ENCODE assay signal across 23 mouse cellular contexts in genomic region chr2:9897846-9898245, GRCm38 (mm10). TPM values are rescaled to one million over a fixed set of nuclear protein-coding genes. Genes with fewer than 3 reads are reported as not detected.
DNase-seq lines count a peak whose midpoint lies in the region; ATAC-seq and TF ChIP-seq lines count a peak whose summit lies in the region.
"Had no signal": no experiment of that assay in that cellular context is flagged by ENCODE, and none has a peak within 500 bp of the region (broad histone marks: within the 10 kb centered on the region; RNA-seq: fewer than 3 reads in every experiment).

No protein-coding gene starts in this region.

- intact Hi-C loops in left cerebral cortex, adult 2 months (cut with DNase I): no loop called here

- no peaks in the 10 kb centered on the region for H3K9me3 ChIP-seq in forebrain, postnatal 0 days (ENCODE audit: low read length)
- H3K9me3 ChIP-seq in midbrain, embryonic 14.5 days (ENCODE audit: control insufficient read depth, low read length): no peaks in the 10 kb centered on the region
- H3K9me3 ChIP-seq: embryonic facial prominence, embryonic 12.5 days; liver, embryonic 12.5 days; lung, embryonic 15.5 days had no signal

- peak; percentile 53; the same call in 1 of the 2 replicates for ATAC-seq in forebrain, postnatal 0 days
- ATAC-seq in midbrain, embryonic 14.5 days (ENCODE audit: low FRiP score, low TSS enrichment): no peak; the same call in 1 of the 2 replicates
- ATAC-seq: liver, embryonic 12.5 days had no signal

- H3K9ac ChIP-seq in forebrain, postnatal 0 days: no peak overlapping the region
- H3K9ac ChIP-seq in midbrain, embryonic 14.5 days (replicated peaks; ENCODE audit: low read length): no peak overlapping the region
- H3K9ac ChIP-seq: embryonic facial prominence, embryonic 12.5 days; liver, embryonic 12.5 days; lung, embryonic 15.5 days had no signal

- 1% methylated on average over 8 of the region's 8 CpGs for WGBS in forebrain, postnatal 0 days
- 1% methylated on average over 8 of the region's 8 CpGs for WGBS in midbrain, embryonic 14.5 days

- DNase-seq in Muller cell, postnatal 12 days (ENCODE audit: inconsistent ontology term): peak; percentile 54
- DNase-seq in embryo, embryonic 10.5 days (ENCODE audit: low spot score): peak; percentile 61
- no peak for DNase-seq in forebrain, postnatal 0 days
- peak; percentile 75 for DNase-seq in midbrain, embryonic 14.5 days
- DNase-seq in adrenal gland, postnatal 14 days: no peak
- no peak for DNase-seq in left cerebral cortex, adult 2 months (ENCODE audit: extremely low spot score in 1 of 2, low spot score in 2 of 2)
- no peak for DNase-seq in left cerebral cortex, adult 11 months (ENCODE audit: low spot score)
- no peak for DNase-seq in cerebellum, adult 9-11 months
- DNase-seq: adrenal gland, adult 8-10 months; cerebellum, adult 9-10 months; gastrocnemius, postnatal 10 days; heart, postnatal 4 days; kidney, adult 18-20 months; kidney, postnatal 14 days; layer of hippocampus, adult 9-11 months; left cerebral cortex, postnatal 4 days had no signal

- H3K4me1 ChIP-seq in forebrain, postnatal 0 days (ENCODE audit: insufficient read depth): no peaks in the 10 kb centered on the region
- peaks cover 16% of the 10 kb centered on the region for H3K4me1 ChIP-seq in midbrain, embryonic 14.5 days (ENCODE audit: control insufficient read depth, insufficient read depth, low read length)
- H3K4me1 ChIP-seq: lung, embryonic 15.5 days had no signal

- H3K4me2 ChIP-seq in forebrain, postnatal 0 days (ENCODE audit: low read depth): no peak overlapping the region
- no peak overlapping the region for H3K4me2 ChIP-seq in midbrain, embryonic 14.5 days (ENCODE audit: low read length)
- H3K4me2 ChIP-seq: embryonic facial prominence, embryonic 12.5 days; heart, embryonic 11.5 days; liver, embryonic 12.5 days; lung, embryonic 15.5 days had no signal

- peaks cover 68% of the 10 kb centered on the region for H3K27me3 ChIP-seq in forebrain, postnatal 0 days (ENCODE audit: insufficient read depth, low read length)
- peaks cover 49% of the 10 kb centered on the region for H3K27me3 ChIP-seq in midbrain, embryonic 14.5 days (ENCODE audit: control insufficient read depth, insufficient read depth, low read length)

- no peak for TF ChIP-seq CTCF in forebrain, postnatal 0 days (IDR thresholded peaks at IDR 0.05; ENCODE audit: low read depth)
- no peak for TF ChIP-seq CTCF in left cerebral cortex, adult 2 months (IDR thresholded peaks at IDR 0.05)

- no peak overlapping the region for H3K4me3 ChIP-seq in forebrain, postnatal 0 days (ENCODE audit: low read depth, low read length)
- no peak overlapping the region for H3K4me3 ChIP-seq in midbrain, embryonic 14.5 days (replicated peaks; ENCODE audit: low read depth, low read length)
- no peak overlapping the region for H3K4me3 ChIP-seq in left cerebral cortex, adult 2 months
- H3K4me3 ChIP-seq: embryonic facial prominence, embryonic 12.5 days; liver, embryonic 12.5 days; lung, embryonic 15.5 days; myocyte had no signal

- H3K36me3 ChIP-seq in forebrain, postnatal 0 days (ENCODE audit: insufficient read depth): no peaks in the 10 kb centered on the region
- H3K36me3 ChIP-seq in midbrain, embryonic 14.5 days (ENCODE audit: control insufficient read depth, insufficient read depth, low read length): no peaks in the 10 kb centered on the region
- H3K36me3 ChIP-seq: embryonic facial prominence, embryonic 12.5 days; liver, embryonic 12.5 days; lung, embryonic 15.5 days had no signal

- H3K27ac ChIP-seq in forebrain, postnatal 0 days (ENCODE audit: low read depth, low read length): no peak overlapping the region
- H3K27ac ChIP-seq in midbrain, embryonic 14.5 days (replicated peaks; ENCODE audit: low read depth, low read length): peak overlapping the region; percentile 38; the same call in 1 of the 2 replicates
- no peak overlapping the region for H3K27ac ChIP-seq in left cerebral cortex, adult 2 months
- H3K27ac ChIP-seq: embryonic facial prominence, embryonic 12.5 days; liver, embryonic 12.5 days; lung, embryonic 15.5 days had no signal

RNA-seq across cellular contexts. Expression of gene Gata3, which starts 8.0 kb away (rescaled TPM):
- total RNA-seq in forebrain, postnatal 0 days (2014; rRNA removed): 0.48 and 0.62 TPM in 2 replicates
- 1.4 and 1.8 TPM in 2 replicates for polyA plus RNA-seq in forebrain, postnatal 0 days (2015; fragmentation: Nextera tagmentation; extraction: Ambion mirVana)
- polyA plus RNA-seq in midbrain, embryonic 14.5 days (2014; fragmentation: Nextera tagmentation; extraction: Ambion mirVana): 88.6 and 120 TPM in 2 replicates
- 17.3 and 19.1 TPM in 2 replicates for total RNA-seq in adrenal gland, postnatal 14 days (2021)
- total RNA-seq in left cerebral cortex, adult 2 months (2021): not detected

RNA-seq across cellular contexts. Expression of gene 9230102O04Rik, which starts 8.5 kb away (rescaled TPM):
- not detected in 2 replicates for total RNA-seq in forebrain, postnatal 0 days (2014; rRNA removed)
- not detected in 2 replicates for polyA plus RNA-seq in forebrain, postnatal 0 days (2015; fragmentation: Nextera tagmentation; extraction: Ambion mirVana)
- 5.5 and 6.3 TPM in 2 replicates for polyA plus RNA-seq in midbrain, embryonic 14.5 days (2014; fragmentation: Nextera tagmentation; extraction: Ambion mirVana)
- total RNA-seq in adrenal gland, postnatal 14 days (2021): not detected in 2 replicates
- total RNA-seq in left cerebral cortex, adult 2 months (2021): not detected
- total RNA-seq: adrenal gland, adult 8-10 months; ES-E14; gastrocnemius, postnatal 10 days; heart, postnatal 4 days; left cerebral cortex, postnatal 4 days; megakaryocyte progenitor cell, adult 5-6 weeks had no signal
- polyA plus RNA-seq: liver, embryonic 12.5 days; lung, embryonic 15.5 days; myocyte had no signal

RNA-seq across cellular contexts. Expression of gene 4930412O13Rik, which starts 16.8 kb away (rescaled TPM):
- not detected in 2 replicates for total RNA-seq in forebrain, postnatal 0 days (2014; rRNA removed)
- not detected in 2 replicates for polyA plus RNA-seq in forebrain, postnatal 0 days (2015; fragmentation: Nextera tagmentation; extraction: Ambion mirVana)
- polyA plus RNA-seq in midbrain, embryonic 14.5 days (2014; fragmentation: Nextera tagmentation; extraction: Ambion mirVana): 1.7 and 2.5 TPM in 2 replicates
- 1.3 and 1.4 TPM in 2 replicates for total RNA-seq in adrenal gland, postnatal 14 days (2021)
- not detected for total RNA-seq in left cerebral cortex, adult 2 months (2021)
- total RNA-seq: gastrocnemius, postnatal 10 days; heart, postnatal 4 days; left cerebral cortex, postnatal 4 days; megakaryocyte progenitor cell, adult 5-6 weeks had no signal
- polyA plus RNA-seq: heart, embryonic 11.5 days; liver, embryonic 12.5 days; lung, embryonic 15.5 days; myocyte had no signal

Comparison
In these comparisons a context has a peak if more than half of its experiments do, and no peak if none do; other contexts are left out.
1. DNase-seq: peak in Muller cell, postnatal 12 days (single experiment), embryo, embryonic 10.5 days (single experiment) and midbrain, embryonic 14.5 days (single experiment); none in forebrain, postnatal 0 days (single experiment), adrenal gland, postnatal 14 days (single experiment), left cerebral cortex, adult 2 months (0 of 2), left cerebral cortex, adult 11 months (single experiment) and cerebellum, adult 9-11 months (single experiment).
2. RNA of gene Gata3, which starts 8.0 kb away (total RNA-seq): 17.3 to 19.1 TPM in adrenal gland, postnatal 14 days; 0.48 to 0.62 TPM in forebrain, postnatal 0 days and not detected in left cerebral cortex, adult 2 months; every median in the first group is over 10 times any median in the second.